Comparison of ENCODE assay signal across 8 mouse cellular contexts in the genomic region with DNA sequence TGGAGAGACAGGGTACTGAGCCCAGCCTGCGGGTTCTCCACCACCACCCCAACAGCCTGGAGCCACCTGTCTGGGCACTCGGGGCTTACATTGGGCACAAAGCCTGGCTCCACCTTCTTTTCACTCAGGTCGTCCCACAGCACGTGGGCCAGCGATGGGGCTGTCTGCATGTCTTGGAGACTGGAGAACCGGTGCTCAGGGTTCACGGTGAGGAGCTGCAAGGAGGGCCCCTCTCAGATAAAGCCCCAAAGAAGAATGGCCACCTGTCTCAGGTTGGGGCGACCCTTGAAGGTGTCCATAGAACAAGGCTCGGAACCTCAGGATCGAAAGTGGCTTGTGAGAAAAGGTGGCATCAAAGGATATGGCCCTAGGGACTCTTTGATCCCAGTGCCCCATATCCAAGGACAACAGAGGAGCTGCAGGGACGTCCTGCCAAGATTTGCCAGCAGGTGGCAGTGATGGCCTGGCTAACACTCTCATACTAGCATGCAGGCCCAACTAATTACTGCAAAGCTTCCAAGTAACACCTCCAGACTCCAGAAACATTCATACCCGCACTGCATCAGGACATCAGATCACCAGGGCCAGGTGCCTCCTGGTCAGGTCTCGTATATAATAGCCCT. TPM values are rescaled to one million over a fixed set of nuclear protein-coding genes. Genes with fewer than 3 reads are reported as not detected.
A peak's percentile ranks its signal among the peaks of the same experiment; 100 is the strongest.
DNase-seq lines count a peak whose midpoint lies in the region; ATAC-seq and TF ChIP-seq lines count a peak whose summit lies in the region.

No protein-coding gene starts in this region.

- no peak for ATAC-seq in liver, embryonic 12.5 days
- ATAC-seq in intestine, postnatal 0 days, result peak; percentile 49; the same call in 1 of the 2 replicates
- peak; percentile 89 for ATAC-seq in midbrain, embryonic 16.5 days

- no peak overlapping the region for H3K27ac ChIP-seq in liver, embryonic 12.5 days
- no peak overlapping the region for H3K27ac ChIP-seq in intestine, postnatal 0 days (ENCODE audit: low read depth, low read length)
- no peak overlapping the region for H3K27ac ChIP-seq in midbrain, embryonic 16.5 days (ENCODE audit: low read length)

- no peaks in the 10 kb centered on the region for H3K27me3 ChIP-seq in liver, embryonic 12.5 days (replicated peaks)
- no peaks in the 10 kb centered on the region for H3K27me3 ChIP-seq in intestine, postnatal 0 days (replicated peaks; ENCODE audit: control insufficient read depth, insufficient read depth, low read length)
- peaks cover 4% of the 10 kb centered on the region; the same call in 1 of the 2 replicates for H3K27me3 ChIP-seq in midbrain, embryonic 16.5 days (ENCODE audit: control insufficient read depth, insufficient read depth, low read depth, low read length)

- no peaks in the 10 kb centered on the region for H3K36me3 ChIP-seq in liver, embryonic 12.5 days
- H3K36me3 ChIP-seq in intestine, postnatal 0 days (ENCODE audit: control insufficient read depth, insufficient read depth), result no peaks in the 10 kb centered on the region
- H3K36me3 ChIP-seq in midbrain, embryonic 16.5 days (ENCODE audit: control insufficient read depth, insufficient read depth, low read length), result no peaks in the 10 kb centered on the region

- H3K4me2 ChIP-seq in liver, embryonic 12.5 days, result no peak overlapping the region
- H3K4me2 ChIP-seq in intestine, postnatal 0 days (replicated peaks; ENCODE audit: low read depth), result no peak overlapping the region
- no peak overlapping the region for H3K4me2 ChIP-seq in midbrain, embryonic 16.5 days (ENCODE audit: low read length)

- 36% methylated on average over 13 of the region's 13 CpGs for WGBS in liver, embryonic 12.5 days (ENCODE audit: insufficient replicate concordance)
- 37% methylated on average over 13 of the region's 13 CpGs for WGBS in intestine, postnatal 0 days
- 42% methylated on average over 13 of the region's 13 CpGs for WGBS in midbrain, embryonic 16.5 days

- no peak overlapping the region for H3K4me3 ChIP-seq in liver, embryonic 12.5 days
- no peak overlapping the region for H3K4me3 ChIP-seq in intestine, postnatal 0 days (ENCODE audit: low read depth, low read length)
- H3K4me3 ChIP-seq in midbrain, embryonic 16.5 days (ENCODE audit: low read depth, low read length), result no peak overlapping the region

- no peak overlapping the region for H3K9ac ChIP-seq in liver, embryonic 12.5 days
- no peak overlapping the region for H3K9ac ChIP-seq in intestine, postnatal 0 days (ENCODE audit: low read depth, low read length)
- H3K9ac ChIP-seq in midbrain, embryonic 16.5 days (ENCODE audit: low read depth, low read length), result no peak overlapping the region

- intact Hi-C loops in left cerebral cortex, postnatal 25 days (cut with DNase I), result no loop called here

- TF ChIP-seq CTCF in intestine, postnatal 0 days (IDR thresholded peaks at IDR 0.05; ENCODE audit: low read depth), result peak; percentile 94

- peak; percentile 54 for DNase-seq in liver
- peak; percentile 61 for DNase-seq in embryo, embryonic 11.5 days (ENCODE audit: low read depth, low spot score)
- DNase-seq in gastrocnemius, postnatal 4 days (ENCODE audit: low spot score in 2 of 2), result peak; percentile 56 to 69
- peak; percentile 81 to 88 for DNase-seq in left cerebral cortex, postnatal 25 days (ENCODE audit: low spot score in 2 of 2)
- peak; percentile 34 to 65 for DNase-seq in spleen, postnatal 10 days (ENCODE audit: low spot score in 2 of 2)

- no peaks in the 10 kb centered on the region for H3K9me3 ChIP-seq in liver, embryonic 12.5 days (replicated peaks)
- H3K9me3 ChIP-seq in intestine, postnatal 0 days (ENCODE audit: control insufficient read depth), result no peaks in the 10 kb centered on the region
- H3K9me3 ChIP-seq in midbrain, embryonic 16.5 days (replicated peaks; ENCODE audit: control insufficient read depth, low read length, poor library complexity, severe bottlenecking), result no peaks in the 10 kb centered on the region

- no peaks in the 10 kb centered on the region for H3K4me1 ChIP-seq in liver, embryonic 12.5 days
- no peaks in the 10 kb centered on the region for H3K4me1 ChIP-seq in intestine, postnatal 0 days (replicated peaks; ENCODE audit: control insufficient read depth, insufficient read depth, low read length)
- H3K4me1 ChIP-seq in midbrain, embryonic 16.5 days (ENCODE audit: control insufficient read depth, insufficient read depth, low read length), result no peaks in the 10 kb centered on the region

RNA-seq across cellular contexts. Expression of a gene that starts 33.5 kb away (rescaled TPM):
- polyA plus RNA-seq in liver, embryonic 12.5 days (2016; fragmentation: Nextera tagmentation; extraction: Ambion mirVana), result 0.86 and 1.2 TPM in 2 replicates
- 1 to 10 TPM; 3.7 to 3.9 TPM for total RNA-seq in gastrocnemius, postnatal 4 days (2021)
- 4.5 and 4.7 TPM in 2 replicates for polyA plus RNA-seq in intestine, postnatal 0 days (2015; fragmentation: Nextera tagmentation; extraction: Ambion mirVana)
- total RNA-seq in left cerebral cortex, postnatal 25 days (2021), result 10 to 100 TPM; 57.7 to 62.6 TPM
- 176 and 181 TPM in 2 replicates for polyA plus RNA-seq in midbrain, embryonic 16.5 days (2015; fragmentation: Nextera tagmentation; extraction: Ambion mirVana)

Comparison
In these comparisons a context has a peak if more than half of its experiments do, and no peak if none do; other contexts are left out.
1. RNA of a gene that starts 33.5 kb away (polyA plus RNA-seq): 176 to 181 TPM in midbrain, embryonic 16.5 days; 4.5 to 4.7 TPM in intestine, postnatal 0 days and 0.86 to 1.2 TPM in liver, embryonic 12.5 days; every median in the first group is over 10 times any median in the second.
2. Peak in every context shown above with its lines, with median percentiles within 50 percentile points of each other: DNase-seq.